Mouse (Mus musculus): ENCODE results near the gene Macc1.

GRCm38 (mm10) chr12:119369832-119370231, 55.8 kb downstream of the Macc1 start:
- no peak for TF ChIP-seq CTCF (IDR thresholded peaks at IDR 0.05; ENCODE audit: low read depth, low read length)
- TF ChIP-seq POLR2A (IDR thresholded peaks at IDR 0.05; ENCODE audit: insufficient read depth, low read length): no peak

Data from ES-Bruce4 (cell line).